Mouse (Mus musculus) liver, postnatal 0 days (tissue): Measurements from ENCODE around the gene Cracr2a. TPM values are rescaled to one million over a fixed set of nuclear protein-coding genes. Genes with fewer than 3 reads are reported as not detected.

Source experiments
- ATAC-seq: fragments of 200-750 bp; cut with Nextera tagmentation; 2 replicates; pipeline ENCODE4 v1.8.0; 2017; ENCODE audit warnings: mild to moderate bottlenecking, moderate library complexity
- DNase-seq: peaks from one replicate; pipeline ENCODE4 v3.0.0-alpha.2; 2016
- H3K27ac ChIP-seq: fragments of 300-500 bp; sonication (generic); 2 replicates; pipeline ENCODE4 v1.5.1; 2014; ENCODE audit warnings: antibody characterized with exemption, moderate library complexity, mild to moderate bottlenecking, low read depth
- H3K27me3 ChIP-seq: fragments of 300-500 bp; sonication (generic); 2 replicates; pipeline ENCODE4 v1.6.1; 2014; ENCODE audit warnings: low read length, control low read depth, mixed read lengths; ENCODE audit not compliant: insufficient read depth
- H3K36me3 ChIP-seq: fragments of 300-500 bp; sonication (generic); replicated peaks from 2 replicates; pipeline ENCODE4 v1.6.1; 2014; ENCODE audit warnings: mild to moderate bottlenecking, control low read depth, low read length, moderate library complexity, mixed read lengths; ENCODE audit not compliant: insufficient read depth
- H3K4me1 ChIP-seq: fragments of 300-500 bp; sonication (generic); 2 replicates; pipeline ENCODE4 v1.6.1; 2014; ENCODE audit warnings: antibody characterized with exemption, mild to moderate bottlenecking, control low read depth; ENCODE audit not compliant: insufficient read depth
- H3K4me2 ChIP-seq: fragments of 300-500 bp; sonication (generic); 2 replicates; pipeline ENCODE4 v1.6.1; 2014; ENCODE audit warnings: low read depth, mild to moderate bottlenecking, low read length, moderate library complexity, mixed read lengths
- H3K4me3 ChIP-seq: fragments of 300-500 bp; sonication (generic); 2 replicates; pipeline ENCODE4 v1.5.1; 2014; ENCODE audit warnings: low read depth, low read length
- H3K9ac ChIP-seq: fragments of 300-500 bp; sonication (generic); replicated peaks from 2 replicates; pipeline ENCODE4 v1.6.1; 2014; ENCODE audit warnings: mild to moderate bottlenecking, moderate library complexity
- H3K9me3 ChIP-seq: fragments of 300-500 bp; sonication (generic); 2 replicates; pipeline ENCODE4 v1.6.1; 2016; ENCODE audit warnings: mild to moderate bottlenecking, control low read depth, low read length, mixed read lengths
- CTCF ChIP-seq: sonication (generic); IDR thresholded peaks from 2 replicates; pipeline ENCODE4 v1.5.1; 2016; ENCODE audit warnings: antibody characterized with exemption, low read depth
- EP300 ChIP-seq: IDR thresholded peaks from 2 replicates; pipeline ENCODE4 v1.6.1; 2016; ENCODE audit warnings: antibody characterized with exemption, low read depth, mild to moderate bottlenecking
- WGBS: fragments of 180-500 bp; shearing (Covaris S2); extraction: QIAGEN DNeasy Blood & Tissue Kit; methylation state at CpG from one replicate; pipeline ENCODE4 v1.1.7; 2014; ENCODE audit not compliant: insufficient replicate concordance; 5-methylcytosine and 5-hydroxymethylcytosine counted together
- polyA plus RNA-seq: library from polyadenylated mRNA; unstranded; fragments of >200 nt; fragmentation: Nextera tagmentation; extraction: Ambion mirVana; gene quantifications from 2 replicates; pipeline ENCODE4 v1.2.1, GENCODE M21; 2015

Cracr2a gene
- polyA plus RNA-seq, 1 experiment from 2014 or later: 0.47 TPM

DNA sequence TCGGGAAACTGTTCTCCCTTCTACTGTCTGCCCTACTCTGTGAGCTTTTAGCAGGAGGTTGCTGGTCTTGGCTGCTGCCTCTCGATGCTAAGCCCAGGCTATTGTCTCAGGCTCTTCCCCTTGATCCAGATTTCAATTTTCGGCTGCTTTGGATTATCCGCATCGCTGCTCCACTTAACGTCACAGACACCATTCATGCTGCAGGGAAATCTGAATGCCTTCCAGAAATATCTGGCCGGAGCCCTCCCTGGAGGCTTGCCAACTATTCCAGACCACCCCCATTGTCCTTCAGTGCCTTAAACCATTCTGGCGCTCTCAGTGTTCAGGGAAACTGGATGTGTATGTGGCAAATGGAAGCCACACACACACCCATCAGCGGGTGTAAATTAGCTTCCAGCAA, 66.3 kb downstream of the Cracr2a start:
- Histone ChIP-seq H3K9ac (no peak overlapping the region), H3K4me2 (no peak overlapping the region), H3K36me3 (no peaks in the 10 kb centered on the region; the same call in 1 of the 2 replicates), H3K9me3 (no peaks in the 10 kb centered on the region), H3K27me3 (no peaks in the 10 kb centered on the region), H3K4me1 (no peaks in the 10 kb centered on the region), H3K4me3 (no peak overlapping the region), H3K27ac (no peak overlapping the region)
- TF ChIP-seq CTCF (no peak), EP300 (no peak)
- DNase-seq (no peak), ATAC-seq (no peak)
- WGBS: 80% methylated on average over 9 of the region's 9 CpGs

DNA sequence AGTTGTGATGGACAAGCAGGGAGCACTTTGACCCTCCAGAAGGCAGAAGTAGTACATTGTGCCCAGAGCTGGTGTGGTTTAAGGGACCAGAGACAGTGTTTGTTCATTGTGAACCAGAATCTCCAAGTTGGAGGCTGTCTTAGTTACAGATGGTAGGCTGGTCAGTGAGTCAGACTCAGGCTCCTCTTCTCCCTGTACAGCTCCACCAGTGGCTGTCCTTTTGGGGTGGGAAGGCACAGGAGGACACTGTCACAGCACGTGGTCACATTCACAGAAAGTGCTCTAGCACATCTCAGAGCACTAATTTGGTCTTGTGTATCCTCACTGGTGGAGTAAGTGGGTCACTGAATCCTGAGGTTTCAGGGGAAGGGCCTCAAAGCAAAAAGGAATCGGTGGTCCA, 68.1 kb downstream of the Cracr2a start:
- no peak for DNase-seq
- Histone ChIP-seq H3K4me2 (no peak overlapping the region), H3K27ac (no peak overlapping the region), H3K4me3 (no peak overlapping the region), H3K9ac (no peak overlapping the region), H3K4me1 (no peaks in the 10 kb centered on the region), H3K36me3 (no peaks in the 10 kb centered on the region; the same call in 1 of the 2 replicates), H3K27me3 (no peaks in the 10 kb centered on the region), H3K9me3 (no peaks in the 10 kb centered on the region)
- TF ChIP-seq CTCF (no peak), EP300 (no peak)
- no peak for ATAC-seq
- 77% methylated on average over 2 of the region's 2 CpGs for WGBS

DNA sequence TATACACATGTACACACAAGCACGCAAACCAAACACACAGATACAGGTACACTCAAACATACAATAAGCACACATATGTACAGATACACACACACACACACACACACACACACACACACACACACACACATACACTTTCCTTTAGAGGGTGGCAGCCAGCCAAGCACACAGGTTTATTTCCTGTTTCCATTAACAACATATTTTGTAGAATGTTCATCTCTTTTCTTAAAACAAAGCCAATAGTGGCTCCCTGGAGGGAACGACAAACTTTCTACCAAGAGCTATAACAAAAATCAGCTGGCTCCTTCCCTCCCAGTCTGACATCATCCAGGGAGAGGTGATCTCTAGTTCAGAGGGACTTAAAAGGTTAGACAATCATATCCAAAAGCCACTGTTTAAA, 73.7 kb downstream of the Cracr2a start:
- no peak for ATAC-seq
- 75% methylated on average over 2 of the region's 2 CpGs for WGBS
- no peaks in the 10 kb centered on the region for H3K4me1 ChIP-seq
- no peaks in the 10 kb centered on the region; the same call in 1 of the 2 replicates for H3K36me3 ChIP-seq
- TF ChIP-seq EP300: no peak
- no peak for TF ChIP-seq CTCF
- H3K27ac ChIP-seq: no peak overlapping the region
- H3K4me3 ChIP-seq: no peak overlapping the region
- H3K27me3 ChIP-seq: no peaks in the 10 kb centered on the region
- no peak overlapping the region for H3K9ac ChIP-seq
- H3K9me3 ChIP-seq: no peaks in the 10 kb centered on the region
- DNase-seq: no peak
- H3K4me2 ChIP-seq: no peak overlapping the region

DNA sequence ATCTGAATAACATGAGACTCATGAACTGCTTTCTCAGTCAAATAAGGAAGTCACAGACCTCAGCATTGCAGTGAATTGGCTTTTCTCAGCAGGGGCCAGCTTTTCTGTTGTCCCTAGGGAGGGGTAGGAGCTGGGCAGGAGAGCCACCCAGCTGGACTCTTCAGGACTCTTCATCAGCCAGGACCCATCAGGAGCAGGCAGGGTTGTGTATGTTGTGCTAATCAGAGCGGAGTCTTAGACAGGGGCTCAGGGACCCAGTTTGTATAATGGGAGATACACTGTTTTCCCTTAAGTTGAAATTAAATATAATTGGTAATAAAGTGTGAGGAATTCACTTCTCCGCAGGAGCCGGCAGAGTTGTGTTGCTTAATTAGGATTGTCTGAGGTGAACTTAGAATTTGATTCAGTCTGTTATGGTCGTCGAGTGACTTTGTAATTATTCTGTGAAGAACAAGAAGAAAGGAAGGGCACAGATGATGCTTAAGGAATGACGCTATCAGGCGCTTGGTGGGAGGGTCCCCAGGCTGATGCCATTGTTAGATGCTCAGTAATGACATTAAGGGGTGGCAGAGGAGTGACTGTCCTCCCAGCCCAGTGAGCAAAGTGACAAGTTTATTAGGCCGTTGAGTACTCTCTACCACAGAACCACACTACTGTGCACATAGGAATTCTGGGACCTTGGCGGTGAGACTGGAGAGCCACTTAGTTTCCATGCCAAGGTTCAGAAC, 74.5 kb downstream of the Cracr2a start:
- TF ChIP-seq EP300 (no peak), CTCF (no peak)
- no peak for DNase-seq
- H3K4me3 ChIP-seq: no peak overlapping the region
- no peaks in the 10 kb centered on the region; the same call in 1 of the 2 replicates for H3K36me3 ChIP-seq
- H3K9me3 ChIP-seq: no peaks in the 10 kb centered on the region
- 81% methylated on average over 9 of the region's 9 CpGs for WGBS
- no peak overlapping the region for H3K4me2 ChIP-seq
- H3K9ac ChIP-seq: no peak overlapping the region
- no peak for ATAC-seq
- H3K4me1 ChIP-seq: no peaks in the 10 kb centered on the region
- H3K27ac ChIP-seq: no peak overlapping the region
- H3K27me3 ChIP-seq: no peaks in the 10 kb centered on the region

- no peaks in the 10 kb centered on the region for H3K9me3 ChIP-seq
- TF ChIP-seq CTCF (no peak), EP300 (no peak)
- H3K36me3 ChIP-seq: no peaks in the 10 kb centered on the region; the same call in 1 of the 2 replicates
- DNase-seq (no peak), ATAC-seq (no peak)
- no peaks in the 10 kb centered on the region for H3K4me1 ChIP-seq
- H3K27me3 ChIP-seq: no peaks in the 10 kb centered on the region
- 50% methylated on average over 8 of the region's 8 CpGs for WGBS
- no peak overlapping the region for H3K27ac ChIP-seq
- no peak overlapping the region for H3K4me3 ChIP-seq
- no peak overlapping the region for H3K9ac ChIP-seq
- H3K4me2 ChIP-seq: no peak overlapping the region
Observed at GRCm38 (mm10) chr6:127641077-127641801, 80.1 kb downstream of the Cracr2a start.

- H3K4me2 ChIP-seq: no peak overlapping the region
- no peak overlapping the region for H3K27ac ChIP-seq
- no peak overlapping the region for H3K9ac ChIP-seq
- H3K9me3 ChIP-seq: no peaks in the 10 kb centered on the region
- H3K4me3 ChIP-seq: no peak overlapping the region
- 77% methylated on average over 4 of the region's 4 CpGs for WGBS
- H3K36me3 ChIP-seq: no peaks in the 10 kb centered on the region
- TF ChIP-seq CTCF (no peak), EP300 (no peak)
- no peak for DNase-seq
- H3K4me1 ChIP-seq: no peaks in the 10 kb centered on the region
- no peak for ATAC-seq
- no peaks in the 10 kb centered on the region for H3K27me3 ChIP-seq
Observed at GRCm38 (mm10) chr6:127655988-127656387, 94.8 kb downstream of the Cracr2a start.
